Mouse (Mus musculus): ENCODE results near the gene Olfr790.

Olfr790 gene

DNA sequence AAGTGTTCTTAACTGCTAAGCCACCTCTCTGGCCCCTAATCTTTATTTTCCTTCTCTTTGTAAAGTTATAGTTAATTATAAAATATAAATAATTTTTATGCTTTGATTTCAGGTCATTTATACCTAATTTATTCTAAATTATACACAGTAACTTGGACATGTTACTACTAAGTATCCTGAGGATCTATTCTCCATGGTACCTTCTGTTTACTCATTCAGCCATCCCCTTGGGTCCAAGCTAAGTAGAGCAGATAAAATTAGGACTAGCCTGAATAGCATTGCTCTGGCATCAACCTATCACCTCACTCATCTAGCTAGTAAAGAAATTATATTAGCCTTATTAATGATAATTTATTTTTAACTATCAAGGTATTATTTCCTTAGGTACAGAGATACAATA, at the start of gene Olfr790:
Gene Olfr790, plus strand, starts transcription at position 301 of the 400 bp plus-strand sequence.
- Histone ChIP-seq H3K36me3 (ENCODE audit: insufficient read depth, low read length) (no peaks in the 10 kb centered on the region), H3K4me1 (replicated peaks; ENCODE audit: low read depth, low read length) (no peaks in the 10 kb centered on the region), H3K27me3 (ENCODE audit: insufficient read depth, low read length) (no peaks in the 10 kb centered on the region), H3K9me3 (ENCODE audit: low read length) (no peaks in the 10 kb centered on the region), H3K4me3 (replicated peaks; ENCODE audit: low read length) (no peak within 1 kb of the TSS)
- no peak for TF ChIP-seq POU5F1 (IDR thresholded peaks at IDR 0.05; ENCODE audit: borderline replicate concordance, low read length)
- TF ChIP-seq NANOG (IDR thresholded peaks at IDR 0.05; ENCODE audit: borderline replicate concordance, low read length): no peak
- TF ChIP-seq CTCF (conservative IDR thresholded peaks at IDR 0.05; ENCODE audit: low read length): no peak

GRCm38 (mm10) chr10:129461562-129461961, 36.7 kb upstream of the Olfr790 start, which contains the start of gene Olfr787:
Olfr787 (plus strand) TSS chr10:129461862.
- H3K9me3 ChIP-seq (ENCODE audit: low read length): 0 out of 2 replicates have a peak, but pooled peaks cover 3% of the 10 kb centered on the region
- TF ChIP-seq POU5F1 (IDR thresholded peaks at IDR 0.05; ENCODE audit: borderline replicate concordance, low read length): no peak
- TF ChIP-seq CTCF (conservative IDR thresholded peaks at IDR 0.05; ENCODE audit: low read length): no peak
- TF ChIP-seq NANOG (IDR thresholded peaks at IDR 0.05; ENCODE audit: borderline replicate concordance, low read length): no peak
- no peaks in the 10 kb centered on the region for H3K4me1 ChIP-seq (replicated peaks; ENCODE audit: low read depth, low read length)
- no peaks in the 10 kb centered on the region for H3K27me3 ChIP-seq (ENCODE audit: insufficient read depth, low read length)
- no peaks in the 10 kb centered on the region for H3K36me3 ChIP-seq (ENCODE audit: insufficient read depth, low read length)
- no peak within 1 kb of the TSS for H3K4me3 ChIP-seq (replicated peaks; ENCODE audit: low read length)

DNA sequence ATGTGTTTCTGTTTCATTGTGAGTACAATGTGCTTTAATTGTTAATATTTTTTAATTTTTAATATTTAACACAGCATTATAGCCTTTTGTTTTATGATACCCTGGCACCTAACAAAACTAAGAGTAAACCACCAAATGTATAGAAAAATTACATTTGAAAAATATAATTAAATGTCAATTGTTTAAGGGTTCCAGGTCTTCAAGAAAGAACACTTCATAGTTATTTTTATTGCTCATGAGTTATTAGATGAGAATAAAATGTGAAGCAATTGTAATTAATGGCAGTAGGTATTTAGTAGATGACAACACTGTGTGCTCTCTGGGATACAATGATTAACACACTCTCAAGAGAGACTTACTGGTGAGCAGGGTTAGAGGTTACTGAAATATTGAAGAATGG, 27.6 kb upstream of the Olfr790 start, which contains the start of gene Olfr788:
Gene Olfr788, plus strand, starts transcription at position 301 of the 400 bp plus-strand sequence.
- no peaks in the 10 kb centered on the region for H3K4me1 ChIP-seq (replicated peaks; ENCODE audit: low read depth, low read length)
- no peak within 1 kb of the TSS for H3K4me3 ChIP-seq (replicated peaks; ENCODE audit: low read length)
- H3K36me3 ChIP-seq (ENCODE audit: insufficient read depth, low read length): no peaks in the 10 kb centered on the region
- TF ChIP-seq NANOG (IDR thresholded peaks at IDR 0.05; ENCODE audit: borderline replicate concordance, low read length) (no peak), CTCF (conservative IDR thresholded peaks at IDR 0.05; ENCODE audit: low read length) (no peak), POU5F1 (IDR thresholded peaks at IDR 0.05; ENCODE audit: borderline replicate concordance, low read length) (no peak)
- H3K9me3 ChIP-seq (ENCODE audit: low read length): no peaks in the 10 kb centered on the region
- H3K27me3 ChIP-seq (ENCODE audit: insufficient read depth, low read length): no peaks in the 10 kb centered on the region

DNA sequence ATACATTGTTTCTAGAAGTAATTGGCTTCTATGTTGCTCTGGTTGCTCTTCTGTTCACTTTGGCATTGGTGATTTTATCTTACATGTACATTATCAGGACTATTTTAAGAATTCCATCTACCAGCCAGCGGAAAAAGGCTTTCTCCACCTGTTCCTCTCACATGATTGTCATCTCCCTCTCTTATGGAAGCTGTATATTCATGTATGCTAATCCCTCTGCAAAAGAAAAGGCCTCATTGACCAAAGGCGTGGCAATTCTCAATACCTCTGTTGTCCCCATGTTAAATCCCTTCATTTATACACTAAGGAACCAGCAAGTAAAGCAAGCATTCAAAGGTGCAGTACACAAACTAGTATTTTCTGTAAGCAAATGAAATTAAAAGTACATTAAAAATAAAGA, 25.0 kb upstream of the Olfr790 start:
- TF ChIP-seq POU5F1 (IDR thresholded peaks at IDR 0.05; ENCODE audit: borderline replicate concordance, low read length): no peak
- no peak for TF ChIP-seq NANOG (IDR thresholded peaks at IDR 0.05; ENCODE audit: borderline replicate concordance, low read length)
- H3K4me1 ChIP-seq (replicated peaks; ENCODE audit: low read depth, low read length): no peaks in the 10 kb centered on the region
- no peaks in the 10 kb centered on the region for H3K9me3 ChIP-seq (ENCODE audit: low read length)
- H3K27me3 ChIP-seq (ENCODE audit: insufficient read depth, low read length): no peaks in the 10 kb centered on the region
- H3K4me3 ChIP-seq (replicated peaks; ENCODE audit: low read length): no peak overlapping the region
- H3K36me3 ChIP-seq (ENCODE audit: insufficient read depth, low read length): no peaks in the 10 kb centered on the region

- Histone ChIP-seq H3K27me3 (ENCODE audit: insufficient read depth, low read length) (no peaks in the 10 kb centered on the region), H3K36me3 (ENCODE audit: insufficient read depth, low read length) (no peaks in the 10 kb centered on the region), H3K9me3 (ENCODE audit: low read length) (no peaks in the 10 kb centered on the region), H3K4me1 (replicated peaks; ENCODE audit: low read depth, low read length) (no peaks in the 10 kb centered on the region), H3K4me3 (replicated peaks; ENCODE audit: low read length) (no peak overlapping the region)
- no peak for TF ChIP-seq CTCF (conservative IDR thresholded peaks at IDR 0.05; ENCODE audit: low read length)
- TF ChIP-seq NANOG (IDR thresholded peaks at IDR 0.05; ENCODE audit: borderline replicate concordance, low read length): no peak
- no peak for TF ChIP-seq POU5F1 (IDR thresholded peaks at IDR 0.05; ENCODE audit: borderline replicate concordance, low read length)
Observed at GRCm38 (mm10) chr10:129473723-129474122, 24.6 kb upstream of the Olfr790 start.

- H3K36me3 ChIP-seq (ENCODE audit: insufficient read depth, low read length): no peaks in the 10 kb centered on the region
- no peaks in the 10 kb centered on the region for H3K9me3 ChIP-seq (ENCODE audit: low read length)
- no peaks in the 10 kb centered on the region for H3K4me1 ChIP-seq (replicated peaks; ENCODE audit: low read depth, low read length)
- no peak within 1 kb of the TSS for H3K4me3 ChIP-seq (replicated peaks; ENCODE audit: low read length)
- no peak for TF ChIP-seq NANOG (IDR thresholded peaks at IDR 0.05; ENCODE audit: borderline replicate concordance, low read length)
- TF ChIP-seq POU5F1 (IDR thresholded peaks at IDR 0.05; ENCODE audit: borderline replicate concordance, low read length): no peak
- no peak for TF ChIP-seq CTCF (conservative IDR thresholded peaks at IDR 0.05; ENCODE audit: low read length)
- no peaks in the 10 kb centered on the region for H3K27me3 ChIP-seq (ENCODE audit: insufficient read depth, low read length)
Observed at GRCm38 (mm10) chr10:129484452-129484851, 13.8 kb upstream of the Olfr790 start, which contains the start of gene Olfr789. Olfr789 (plus strand) TSS chr10:129484752.

DNA sequence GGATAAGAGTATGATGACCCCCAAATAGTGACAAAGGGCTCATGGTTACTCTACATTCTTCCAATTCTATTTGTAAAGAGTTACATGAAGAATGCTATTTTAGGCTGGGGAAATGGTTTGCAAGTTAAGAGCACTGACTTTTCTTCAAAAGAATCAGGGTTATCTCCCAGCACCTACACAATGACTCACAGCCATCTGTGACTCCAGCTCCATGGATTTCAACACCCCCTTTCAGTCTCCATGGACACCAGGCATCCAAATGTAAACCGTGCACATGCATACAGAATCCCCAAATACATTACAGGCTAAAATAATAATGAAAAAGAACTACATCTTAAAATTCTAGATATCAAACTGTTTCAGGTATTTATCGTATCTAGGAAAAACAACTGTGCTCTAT, 8.2 kb upstream of the Olfr790 start:
- no peaks in the 10 kb centered on the region for H3K27me3 ChIP-seq (ENCODE audit: insufficient read depth, low read length)
- no peaks in the 10 kb centered on the region for H3K9me3 ChIP-seq (ENCODE audit: low read length)
- H3K4me1 ChIP-seq (replicated peaks; ENCODE audit: low read depth, low read length): no peaks in the 10 kb centered on the region
- H3K4me3 ChIP-seq (replicated peaks; ENCODE audit: low read length): no peak overlapping the region
- no peaks in the 10 kb centered on the region for H3K36me3 ChIP-seq (ENCODE audit: insufficient read depth, low read length)
- no peak for TF ChIP-seq POU5F1 (IDR thresholded peaks at IDR 0.05; ENCODE audit: borderline replicate concordance, low read length)
- no peak for TF ChIP-seq NANOG (IDR thresholded peaks at IDR 0.05; ENCODE audit: borderline replicate concordance, low read length)
- no peak for TF ChIP-seq CTCF (conservative IDR thresholded peaks at IDR 0.05; ENCODE audit: low read length)

DNA sequence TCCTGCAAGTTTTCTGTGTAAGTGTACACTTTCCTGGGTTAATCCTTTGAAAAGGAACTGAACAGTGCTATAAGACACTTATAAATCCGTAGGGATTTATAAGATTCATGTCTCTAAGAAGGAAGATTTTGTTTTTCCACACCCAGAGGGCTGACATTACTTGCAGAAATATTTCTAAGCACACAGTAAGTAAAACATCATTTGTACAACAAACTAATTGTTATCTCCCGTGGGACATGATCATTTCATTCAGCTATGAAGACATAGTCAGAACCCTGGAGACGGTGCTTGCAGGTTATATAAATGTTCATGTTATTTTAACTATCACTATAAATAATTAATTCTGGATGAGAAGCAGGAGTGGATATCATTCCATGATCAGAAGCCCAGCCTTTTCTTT, 23.2 kb downstream of the Olfr790 start, which contains the start of gene Olfr791:
Gene Olfr791, plus strand, starts transcription at position 301 of the 400 bp plus-strand sequence.
- no peaks in the 10 kb centered on the region for H3K4me1 ChIP-seq (replicated peaks; ENCODE audit: low read depth, low read length)
- H3K9me3 ChIP-seq (ENCODE audit: low read length): no peaks in the 10 kb centered on the region
- no peaks in the 10 kb centered on the region for H3K27me3 ChIP-seq (ENCODE audit: insufficient read depth, low read length)
- no peak within 1 kb of the TSS for H3K4me3 ChIP-seq (replicated peaks; ENCODE audit: low read length)
- no peaks in the 10 kb centered on the region for H3K36me3 ChIP-seq (ENCODE audit: insufficient read depth, low read length)
- TF ChIP-seq CTCF (conservative IDR thresholded peaks at IDR 0.05; ENCODE audit: low read length) (no peak), NANOG (IDR thresholded peaks at IDR 0.05; ENCODE audit: borderline replicate concordance, low read length) (no peak), POU5F1 (IDR thresholded peaks at IDR 0.05; ENCODE audit: borderline replicate concordance, low read length) (no peak)

DNA sequence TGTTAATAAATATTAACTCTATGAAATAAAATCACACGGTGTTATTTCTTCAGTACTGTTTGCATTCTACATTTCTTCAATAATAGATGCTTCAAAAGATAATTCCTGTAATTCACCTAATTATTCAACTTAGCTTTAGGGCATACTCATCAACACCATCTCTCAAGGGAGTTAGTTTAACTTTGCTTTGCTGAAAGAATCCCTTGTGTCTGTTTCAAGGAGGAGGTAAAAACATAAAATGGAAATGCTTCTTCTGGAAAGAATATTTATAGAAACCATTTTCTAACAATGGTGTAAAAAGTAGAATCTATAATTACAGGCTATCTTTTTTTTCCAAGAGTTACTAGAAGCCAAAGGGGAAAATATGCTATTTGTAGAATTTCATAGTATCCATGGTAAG, 40.6 kb downstream of the Olfr790 start, which contains the start of gene Olfr792:
Gene Olfr792, plus strand, starts transcription at position 301 of the 400 bp plus-strand sequence.
- TF ChIP-seq CTCF (conservative IDR thresholded peaks at IDR 0.05; ENCODE audit: low read length) (no peak), POU5F1 (IDR thresholded peaks at IDR 0.05; ENCODE audit: borderline replicate concordance, low read length) (no peak), NANOG (IDR thresholded peaks at IDR 0.05; ENCODE audit: borderline replicate concordance, low read length) (no peak)
- Histone ChIP-seq H3K4me1 (replicated peaks; ENCODE audit: low read depth, low read length) (no peaks in the 10 kb centered on the region), H3K27me3 (ENCODE audit: insufficient read depth, low read length) (no peaks in the 10 kb centered on the region), H3K4me3 (replicated peaks; ENCODE audit: low read length) (no peak within 1 kb of the TSS), H3K36me3 (ENCODE audit: insufficient read depth, low read length) (no peaks in the 10 kb centered on the region), H3K9me3 (ENCODE audit: low read length) (peaks cover 15% of the 10 kb centered on the region)

Data from E14TG2a.4 (cell line).